Mouse (Mus musculus) G1E (cell line): Measurements from ENCODE around the gene Cd109. TPM values are rescaled to one million over a fixed set of nuclear protein-coding genes. Genes with fewer than 3 reads are reported as not detected.

Experiments
- ATAC-seq: 2 replicates; pipeline ENCODE4 v1.8.0; 2016; ENCODE audit warnings: mild to moderate bottlenecking; ENCODE audit not compliant: insufficient number of reproducible peaks, poor library complexity, low FRiP score, severe bottlenecking; ENCODE audit errors: extremely low read depth
- DNase-seq: peaks from one replicate; pipeline ENCODE4 v3.0.0; 2012; ENCODE audit warnings: low spot score
- H3K27me3 ChIP-seq: 2 replicates; pipeline ENCODE4 v1.6.1; 2012; ENCODE audit warnings: mild to moderate bottlenecking, low read length, inconsistent platforms; ENCODE audit not compliant: insufficient read depth
- H3K36me3 ChIP-seq: replicated peaks from 2 replicates; pipeline ENCODE3; 2012; ENCODE audit warnings: mild to moderate bottlenecking, inconsistent platforms
- H3K4me1 ChIP-seq: 2 replicates; pipeline ENCODE4 v1.6.1; 2012; ENCODE audit warnings: low read depth, low read length, inconsistent platforms, mixed read lengths; ENCODE audit not compliant: insufficient read depth
- H3K4me3 ChIP-seq: 2 replicates; pipeline ENCODE4 v1.5.1; 2012; ENCODE audit warnings: low read depth, mild to moderate bottlenecking, inconsistent platforms, low read length, moderate library complexity, mixed read lengths
- H3K9me3 ChIP-seq: replicated peaks from 2 replicates; pipeline ENCODE4 v1.6.1; 2012; ENCODE audit warnings: inconsistent platforms
- CTCF ChIP-seq: IDR thresholded peaks from 2 replicates; pipeline ENCODE4 v1.5.1; 2012; ENCODE audit warnings: low read depth, low read length, inconsistent platforms, mixed read lengths
- GATA1 ChIP-seq: IDR thresholded peaks from 2 replicates; pipeline ENCODE4 v1.6.1; 2012; ENCODE audit warnings: borderline replicate concordance, low read length, inconsistent platforms, mixed read lengths
- GATA2 ChIP-seq: IDR thresholded peaks from 2 replicates; pipeline ENCODE4 v1.6.1; 2012; ENCODE audit warnings: low read depth, low read length, inconsistent platforms, borderline replicate concordance
- POLR2AphosphoS5 ChIP-seq: IDR thresholded peaks from 2 replicates; pipeline ENCODE4 v1.6.1; 2012; ENCODE audit warnings: low read depth, low read length, inconsistent platforms; ENCODE audit not compliant: insufficient replicate concordance
- TAL1 ChIP-seq: conservative IDR thresholded peaks from 2 replicates; pipeline ENCODE4 v1.6.1; 2012; ENCODE audit warnings: low read depth, low read length, inconsistent platforms, mixed read lengths
- polyA plus RNA-seq: library from polyadenylated mRNA; stranded (reverse); fragments of >175 nt; gene quantifications from 2 replicates; pipeline ENCODE4 v1.2.3, GENCODE M21; 2012
- total RNA-seq, 2 experiments: library from RNA; stranded (forward) in 1 of 2; stranded (reverse) in 1 of 2; fragments of 200-1000 nt in 1 of 2; fragments of >200 nt in 1 of 2; fragmentation: Nextera tagmentation in 1 of 2; gene quantifications; 2 replicates each; pipeline ENCODE4 v1.2.3; 2014 to 2017

The Cd109 gene
- 29.0 and 35.0 TPM in 2 replicates for total RNA-seq (2014; fragmentation: Nextera tagmentation)
- total RNA-seq (2017) = 11.1 and 11.4 TPM in 2 replicates
- polyA plus RNA-seq = 0.50 and 0.61 TPM in 2 replicates

- ATAC-seq (no peak), DNase-seq (no peak)
- no peak for TF ChIP-seq TAL1
- TF ChIP-seq GATA1 = no peak
- H3K36me3 ChIP-seq = no peaks in the 10 kb centered on the region
- H3K4me1 ChIP-seq = peaks cover 14% of the 10 kb centered on the region
- H3K27me3 ChIP-seq = peaks cover 35% of the 10 kb centered on the region
- peaks cover 4% of the 10 kb centered on the region; the same call in 1 of the 2 replicates for H3K9me3 ChIP-seq
- no peak within 1 kb of the TSS; the same call in 1 of the 2 replicates for H3K4me3 ChIP-seq
Measured at GRCm38 (mm10) chr9:78615401-78616021, at the start of gene Cd109. TSS of gene Cd109 (plus strand) at chr9:78615546.

- TF ChIP-seq POLR2AphosphoS5 (no peak), CTCF (no peak), GATA1 (no peak), TAL1 (no peak), GATA2 (no peak)
- no peaks in the 10 kb centered on the region for H3K4me1 ChIP-seq
- no peaks in the 10 kb centered on the region for H3K27me3 ChIP-seq
- ATAC-seq = no peak
- H3K36me3 ChIP-seq = peaks cover 25% of the 10 kb centered on the region
- no peaks in the 10 kb centered on the region for H3K9me3 ChIP-seq
- no peak overlapping the region for H3K4me3 ChIP-seq
- no peak for DNase-seq
Measured at GRCm38 (mm10) chr9:78569934-78570333, 45.4 kb upstream of the Cd109 start.

GRCm38 (mm10) chr9:78576466-78576865, 38.9 kb upstream of the Cd109 start:
- DNase-seq (no peak), ATAC-seq (no peak)
- Histone ChIP-seq H3K4me3 (no peak overlapping the region), H3K36me3 (peaks cover 37% of the 10 kb centered on the region), H3K27me3 (no peaks in the 10 kb centered on the region), H3K9me3 (no peaks in the 10 kb centered on the region), H3K4me1 (peaks cover 16% of the 10 kb centered on the region)
- TF ChIP-seq TAL1 (no peak), POLR2AphosphoS5 (no peak), GATA2 (no peak), CTCF (no peak), GATA1 (no peak)

- Histone ChIP-seq H3K4me1 (peaks cover 16% of the 10 kb centered on the region), H3K9me3 (no peaks in the 10 kb centered on the region), H3K4me3 (no peak overlapping the region), H3K36me3 (peaks cover 26% of the 10 kb centered on the region), H3K27me3 (no peaks in the 10 kb centered on the region)
- TF ChIP-seq TAL1 (no peak), GATA2 (no peak), GATA1 (no peak), POLR2AphosphoS5 (no peak), CTCF (no peak)
- DNase-seq = no peak
- peak; percentile 80 for ATAC-seq
Measured at GRCm38 (mm10) chr9:78578824-78579223, 36.5 kb upstream of the Cd109 start.

GRCm38 (mm10) chr9:78579644-78580396, 35.5 kb upstream of the Cd109 start:
- TF ChIP-seq TAL1 = no peak
- TF ChIP-seq CTCF = no peak
- no peak for TF ChIP-seq GATA1
- TF ChIP-seq GATA2 = no peak
- no peak for TF ChIP-seq POLR2AphosphoS5
- DNase-seq = no peak

GRCm38 (mm10) chr9:78587218-78587883, 28.0 kb upstream of the Cd109 start:
- H3K4me3 ChIP-seq = peak overlapping the region; percentile 83
- ATAC-seq (no peak), DNase-seq (peak; percentile 14)
- H3K36me3 ChIP-seq = peaks cover 18% of the 10 kb centered on the region
- TF ChIP-seq GATA1 (no peak), CTCF (no peak), TAL1 (no peak), GATA2 (no peak), POLR2AphosphoS5 (no peak)
- H3K9me3 ChIP-seq = no peaks in the 10 kb centered on the region
- no peaks in the 10 kb centered on the region for H3K27me3 ChIP-seq
- peaks cover 41% of the 10 kb centered on the region for H3K4me1 ChIP-seq

More at GRCm38 (mm10) chr9:78579644-78580396, 35.5 kb upstream of the Cd109 start:
- ATAC-seq = no peak
- Histone ChIP-seq H3K9me3 (no peaks in the 10 kb centered on the region), H3K4me1 (peaks cover 23% of the 10 kb centered on the region), H3K36me3 (peaks cover 28% of the 10 kb centered on the region), H3K27me3 (no peaks in the 10 kb centered on the region), H3K4me3 (no peak overlapping the region)
